Mouse (Mus musculus): ENCODE measurements around the gene Gm37240.

DNA sequence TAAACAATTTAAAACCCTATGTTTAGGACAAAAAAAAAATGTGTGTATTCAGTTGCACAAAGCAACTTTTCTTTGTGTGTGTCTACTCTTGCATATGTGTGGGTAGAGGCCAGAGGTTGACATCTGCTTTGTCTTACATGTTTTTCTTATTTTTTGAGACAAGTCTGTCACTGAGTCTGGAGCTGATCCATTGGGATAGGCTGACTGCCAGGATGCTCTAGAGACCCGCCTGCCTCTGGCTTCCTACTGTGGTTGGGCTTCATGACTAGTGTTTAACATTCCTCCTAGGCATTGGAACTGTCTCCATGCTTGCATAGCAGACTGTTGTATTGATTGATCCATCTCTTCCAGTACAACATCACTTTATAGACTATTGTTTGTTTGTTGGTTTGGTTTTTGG lies 1058.0 kb downstream of the Gm37240 start:
- TF ChIP-seq GATA1 (IDR thresholded peaks at IDR 0.05; ENCODE audit: borderline replicate concordance, low read length) (no peak), CTCF (IDR thresholded peaks at IDR 0.05; ENCODE audit: low read depth, low read length) (no peak), GATA2 (IDR thresholded peaks at IDR 0.05; ENCODE audit: borderline replicate concordance, low read depth, low read length) (no peak), POLR2AphosphoS5 (IDR thresholded peaks at IDR 0.05; ENCODE audit: insufficient replicate concordance, low read depth, low read length) (no peak)
